Mouse (Mus musculus) ES-E14 (cell line): ENCODE measurements at regions not wholly inside any gene's neighbourhood (a gene's known extent, or its start where the extent isn't known, plus 50 kb on each side); places are given as distances from the start of the nearest gene placed in this dataset.

ENCODE experiments used
- CHD2 ChIP-seq: IDR thresholded peaks from 2 replicates; pipeline ENCODE4 v1.6.1; 2014; ENCODE audit warnings: mild to moderate bottlenecking, low read depth, low read length, inconsistent platforms
- HCFC1 ChIP-seq: IDR thresholded peaks from 2 replicates; pipeline ENCODE4 v1.6.1; 2012; ENCODE audit warnings: low read length, inconsistent platforms, borderline replicate concordance; ENCODE audit not compliant: insufficient read depth

GRCm38 (mm10) chr9:113568849-113569248, 139.2 kb downstream of the Pdcd6ip start:
- TF ChIP-seq HCFC1: no peak
- no peak for TF ChIP-seq CHD2
